Mouse (Mus musculus) forebrain, embryonic 15.5 days (tissue): ENCODE measurements at regions not wholly inside any gene's neighbourhood (a gene's known extent, or its start where the extent isn't known, plus 50 kb on each side); places are given as distances from the start of the nearest gene placed in this dataset.

Experiments used
- ATAC-seq: fragments of 200-750 bp; cut with Nextera tagmentation; replicated peaks from 2 replicates; pipeline ENCODE4 v1.8.0; 2017; ENCODE audit warnings: mild to moderate bottlenecking, moderate TSS enrichment, moderate library complexity
- H3K27ac ChIP-seq: fragments of 300-500 bp; sonication (generic); replicated peaks from 2 replicates; pipeline ENCODE4 v1.5.1; 2015; ENCODE audit warnings: mild to moderate bottlenecking, inconsistent platforms
- H3K27me3 ChIP-seq: fragments of 300-500 bp; sonication (generic); 2 replicates; pipeline ENCODE4 v1.6.1; 2015; ENCODE audit warnings: inconsistent platforms
- H3K36me3 ChIP-seq: fragments of 300-500 bp; sonication (generic); 2 replicates; pipeline ENCODE4 v1.6.1; 2015; ENCODE audit warnings: mild to moderate bottlenecking, inconsistent platforms
- H3K4me1 ChIP-seq: fragments of 300-500 bp; sonication (generic); 2 replicates; pipeline ENCODE4 v1.6.1; 2015; ENCODE audit warnings: inconsistent platforms
- H3K4me2 ChIP-seq: fragments of 300-500 bp; sonication (generic); replicated peaks from 2 replicates; pipeline ENCODE4 v1.6.1; 2015; ENCODE audit warnings: mild to moderate bottlenecking, inconsistent platforms
- H3K4me3 ChIP-seq: fragments of 300-500 bp; sonication (generic); 2 replicates; pipeline ENCODE4 v1.5.1; 2015; ENCODE audit warnings: mild to moderate bottlenecking, inconsistent platforms
- H3K9ac ChIP-seq: fragments of 300-500 bp; sonication (generic); replicated peaks from 2 replicates; pipeline ENCODE4 v1.6.1; 2015; ENCODE audit warnings: mild to moderate bottlenecking, inconsistent platforms
- H3K9me3 ChIP-seq: fragments of 300-500 bp; sonication (generic); 2 replicates; pipeline ENCODE4 v1.6.1; 2016; ENCODE audit warnings: inconsistent platforms
- WGBS: fragments of 180-500 bp; shearing (Covaris S2); methylation state at CpG from one replicate; pipeline ENCODE4 v1.1.7; 2015; ENCODE audit warnings: mixed read lengths; 5-methylcytosine and 5-hydroxymethylcytosine counted together

DNA sequence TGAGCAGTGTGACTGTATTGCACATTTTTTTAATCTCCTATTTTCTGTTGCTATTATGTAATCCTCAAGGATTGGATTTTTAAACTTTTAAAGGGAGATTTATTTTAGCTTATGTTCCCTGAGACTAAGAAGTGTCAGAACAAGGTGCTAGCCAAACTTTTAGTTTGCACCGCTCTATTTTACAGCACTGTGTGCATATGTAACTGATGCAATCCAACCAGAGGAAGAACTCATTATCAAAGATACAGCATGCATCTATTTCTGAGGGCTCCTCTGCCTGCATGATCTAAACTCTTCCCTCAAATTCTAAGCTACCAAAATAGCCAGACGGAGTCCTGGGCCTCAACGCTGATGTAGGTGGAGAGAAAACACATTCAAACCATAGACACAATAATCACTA, 1747.5 kb upstream of the Adam24 start:
- Histone ChIP-seq H3K36me3 (no peaks in the 10 kb centered on the region), H3K27me3 (no peaks in the 10 kb centered on the region), H3K4me1 (no peaks in the 10 kb centered on the region), H3K9me3 (no peaks in the 10 kb centered on the region), H3K27ac (no peak overlapping the region), H3K9ac (no peak overlapping the region), H3K4me3 (no peak overlapping the region), H3K4me2 (no peak overlapping the region)
- WGBS = 91% methylated on average over 3 of the region's 3 CpGs
- no peak for ATAC-seq

DNA sequence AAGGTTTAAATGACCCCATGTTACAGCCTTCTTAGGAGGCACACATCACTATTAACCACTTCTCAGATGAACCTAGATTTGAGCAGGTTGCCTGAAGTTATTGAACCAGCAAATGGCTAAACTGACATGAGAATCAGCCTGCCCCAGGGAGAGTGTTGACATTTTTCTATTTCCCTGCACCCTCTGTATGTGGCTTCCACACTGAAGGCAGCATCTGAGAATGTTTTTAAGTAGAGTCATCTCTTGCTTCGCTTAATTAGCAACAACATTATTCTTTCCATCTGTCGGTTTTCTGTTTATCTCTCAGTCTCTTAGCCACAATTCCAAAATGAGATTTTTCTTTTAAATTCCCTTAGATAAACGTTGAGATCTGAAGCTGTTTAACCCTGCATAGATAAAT, 1747.0 kb upstream of the Adam24 start:
- Histone ChIP-seq H3K4me3 (no peak overlapping the region), H3K4me1 (no peaks in the 10 kb centered on the region), H3K36me3 (no peaks in the 10 kb centered on the region), H3K27me3 (no peaks in the 10 kb centered on the region), H3K9ac (no peak overlapping the region), H3K27ac (no peak overlapping the region), H3K9me3 (no peaks in the 10 kb centered on the region), H3K4me2 (no peak overlapping the region)
- 57% methylated on average over 3 of the region's 3 CpGs for WGBS
- peak; percentile 61 for ATAC-seq

- H3K27me3 ChIP-seq = no peaks in the 10 kb centered on the region
- no peak overlapping the region for H3K27ac ChIP-seq
- no peaks in the 10 kb centered on the region for H3K9me3 ChIP-seq
- no peak overlapping the region for H3K4me2 ChIP-seq
- peak; percentile 41; the same call in 1 of the 2 replicates for ATAC-seq
- no peak overlapping the region for H3K9ac ChIP-seq
- 52% methylated on average over 2 of the region's 2 CpGs for WGBS
- H3K36me3 ChIP-seq = no peaks in the 10 kb centered on the region
- no peak overlapping the region for H3K4me3 ChIP-seq
- H3K4me1 ChIP-seq = no peaks in the 10 kb centered on the region
Measured at GRCm38 (mm10) chr8:38928340-38928739, 1746.5 kb upstream of the Adam24 start.
